Mouse (Mus musculus) heart, embryonic 12.5 days (tissue): ENCODE results near the gene Iqcb1. TPM values are rescaled to one million over a fixed set of nuclear protein-coding genes. Genes with fewer than 3 reads are reported as not detected.

Experiments used
- ATAC-seq: fragments of 200-750 bp; cut with Nextera tagmentation; 2 replicates; pipeline ENCODE4 v1.8.0; 2017; ENCODE audit warnings: moderate TSS enrichment, moderate library complexity; ENCODE audit not compliant: insufficient number of reproducible peaks, low FRiP score
- H3K27ac ChIP-seq: fragments of 300-500 bp; sonication (generic); 2 replicates; pipeline ENCODE4 v1.5.1; 2016; ENCODE audit warnings: mild to moderate bottlenecking, moderate library complexity; ENCODE audit not compliant: poor library complexity, severe bottlenecking
- H3K27me3 ChIP-seq: fragments of 300-500 bp; sonication (generic); replicated peaks from 2 replicates; pipeline ENCODE4 v1.6.1; 2016; ENCODE audit warnings: mild to moderate bottlenecking, moderate library complexity
- H3K36me3 ChIP-seq: fragments of 300-500 bp; sonication (generic); 2 replicates; pipeline ENCODE4 v1.6.1; 2016; ENCODE audit warnings: mild to moderate bottlenecking, moderate library complexity
- H3K4me1 ChIP-seq: fragments of 300-500 bp; sonication (generic); replicated peaks from 2 replicates; pipeline ENCODE4 v1.6.1; 2016; ENCODE audit warnings: mild to moderate bottlenecking
- H3K4me2 ChIP-seq: fragments of 300-500 bp; sonication (generic); 2 replicates; pipeline ENCODE4 v1.6.1; 2016; ENCODE audit warnings: mild to moderate bottlenecking, moderate library complexity
- H3K4me3 ChIP-seq: fragments of 300-500 bp; sonication (generic); 2 replicates; pipeline ENCODE4 v1.5.1; 2016; ENCODE audit warnings: mild to moderate bottlenecking
- H3K9ac ChIP-seq: fragments of 300-500 bp; sonication (generic); 2 replicates; pipeline ENCODE4 v1.6.1; 2016; ENCODE audit warnings: mild to moderate bottlenecking, moderate library complexity
- H3K9me3 ChIP-seq: fragments of 300-500 bp; sonication (generic); replicated peaks from 2 replicates; pipeline ENCODE4 v1.6.1; 2016; ENCODE audit warnings: mild to moderate bottlenecking, moderate library complexity
- WGBS: fragments of 180-500 bp; shearing (Covaris S2); methylation state at CpG from one replicate; pipeline ENCODE4 v1.1.7; 2016; 5-methylcytosine and 5-hydroxymethylcytosine counted together
- microRNA-seq: library from miRNA; unstranded; fragments of <30 nt; microRNA quantifications from one replicate; pipeline ENCODE4, GENCODE M21; 2017
- polyA plus RNA-seq: library from polyadenylated mRNA; unstranded; fragments of >200 nt; fragmentation: Nextera tagmentation; extraction: Ambion mirVana; gene quantifications from 2 replicates; pipeline ENCODE4 v1.2.1, GENCODE M21; 2016

Gene Iqcb1
- polyA plus RNA-seq, 1 experiment from 2014 or later: 34.1 TPM

DNA sequence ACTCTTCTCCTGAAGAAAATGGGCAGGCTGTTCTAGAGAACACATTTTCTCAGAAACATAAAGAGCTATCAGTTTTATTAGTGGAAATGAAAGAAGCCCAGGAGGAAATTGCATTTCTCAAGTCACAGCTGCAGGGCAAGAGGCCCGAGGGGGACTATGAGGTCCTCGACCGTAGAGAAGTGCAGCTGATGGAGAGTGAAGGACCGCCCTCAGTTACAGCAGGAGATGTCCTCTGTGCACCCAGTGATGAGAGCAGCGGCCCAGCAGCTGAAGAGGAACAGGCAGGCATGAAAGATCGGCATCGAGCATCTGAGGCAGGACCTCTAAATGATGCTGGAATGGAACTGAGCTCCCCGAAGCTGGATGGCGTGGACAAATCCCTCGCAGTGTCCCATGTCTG is 83.7 kb downstream of the Iqcb1 start:
- Histone ChIP-seq H3K4me3 (no peak overlapping the region), H3K27ac (no peak overlapping the region), H3K4me1 (peaks cover 5% of the 10 kb centered on the region; the same call in 1 of the 2 replicates), H3K36me3 (peaks cover 72% of the 10 kb centered on the region), H3K27me3 (no peaks in the 10 kb centered on the region), H3K9me3 (no peaks in the 10 kb centered on the region), H3K4me2 (no peak overlapping the region), H3K9ac (no peak overlapping the region)
- no peak for ATAC-seq
- 87% methylated on average over 10 of the region's 10 CpGs for WGBS

DNA sequence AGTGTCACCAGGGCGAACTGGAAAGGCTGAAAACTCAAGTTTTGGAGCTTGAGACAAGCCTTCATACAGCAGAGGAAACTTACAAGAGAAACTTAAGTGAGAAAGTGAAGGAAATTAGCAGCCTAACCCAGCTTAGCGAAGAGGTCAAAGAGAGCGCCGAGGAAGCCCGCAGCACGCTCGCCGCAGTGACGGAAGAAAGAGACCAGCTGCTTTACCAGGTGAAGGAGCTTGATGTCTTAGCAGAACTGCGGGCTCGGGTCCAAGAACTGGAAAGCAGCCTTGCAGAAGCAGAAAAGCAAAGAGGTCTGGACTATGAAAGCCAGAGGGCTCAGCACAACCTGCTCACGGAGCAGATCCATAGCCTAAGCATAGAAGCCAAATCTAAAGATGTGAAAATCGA is 84.1 kb downstream of the Iqcb1 start:
- peaks cover 5% of the 10 kb centered on the region; the same call in 1 of the 2 replicates for H3K4me1 ChIP-seq
- H3K27ac ChIP-seq: no peak overlapping the region
- H3K9ac ChIP-seq: no peak overlapping the region
- no peaks in the 10 kb centered on the region for H3K9me3 ChIP-seq
- H3K36me3 ChIP-seq: peaks cover 75% of the 10 kb centered on the region
- WGBS: 91% methylated on average over 13 of the region's 13 CpGs
- H3K4me3 ChIP-seq: no peak overlapping the region
- no peaks in the 10 kb centered on the region for H3K27me3 ChIP-seq
- no peak for ATAC-seq
- H3K4me2 ChIP-seq: no peak overlapping the region

- H3K4me2 ChIP-seq: no peak overlapping the region
- H3K9me3 ChIP-seq: no peaks in the 10 kb centered on the region
- peaks cover 80% of the 10 kb centered on the region for H3K36me3 ChIP-seq
- ATAC-seq: no peak
- no peaks in the 10 kb centered on the region for H3K27me3 ChIP-seq
- H3K27ac ChIP-seq: no peak overlapping the region
- H3K4me1 ChIP-seq: no peaks in the 10 kb centered on the region
- 74% methylated on average over 5 of the region's 5 CpGs for WGBS
- H3K9ac ChIP-seq: no peak overlapping the region
- no peak overlapping the region for H3K4me3 ChIP-seq
These were observed 86.0 kb downstream of the Iqcb1 start for GRCm38 (mm10) chr16:36914195-36914594.

DNA sequence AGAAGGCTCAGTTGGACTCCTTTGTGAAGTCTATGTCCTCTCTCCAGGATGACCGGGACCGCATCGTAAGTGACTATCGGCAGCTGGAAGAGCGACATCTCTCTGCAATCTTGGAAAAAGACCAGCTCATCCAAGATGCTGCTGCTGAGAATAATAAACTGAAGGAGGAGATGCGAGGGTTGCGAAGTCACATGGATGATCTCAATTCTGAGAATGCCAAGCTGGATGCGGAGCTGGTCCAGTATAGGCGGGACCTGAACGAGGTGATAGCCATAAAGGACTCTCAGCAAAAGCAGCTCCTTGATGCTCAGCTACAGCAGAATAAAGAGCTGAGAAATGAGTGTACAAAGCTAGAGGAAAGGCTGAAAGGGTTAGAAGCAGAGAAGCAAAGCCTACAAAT is 90.3 kb downstream of the Iqcb1 start:
- Histone ChIP-seq H3K9ac (no peak overlapping the region), H3K36me3 (peaks cover 79% of the 10 kb centered on the region), H3K4me3 (no peak overlapping the region), H3K27me3 (no peaks in the 10 kb centered on the region), H3K4me2 (no peak overlapping the region), H3K4me1 (no peaks in the 10 kb centered on the region), H3K9me3 (no peaks in the 10 kb centered on the region), H3K27ac (no peak overlapping the region)
- ATAC-seq: no peak
- 95% methylated on average over 10 of the region's 10 CpGs for WGBS

DNA sequence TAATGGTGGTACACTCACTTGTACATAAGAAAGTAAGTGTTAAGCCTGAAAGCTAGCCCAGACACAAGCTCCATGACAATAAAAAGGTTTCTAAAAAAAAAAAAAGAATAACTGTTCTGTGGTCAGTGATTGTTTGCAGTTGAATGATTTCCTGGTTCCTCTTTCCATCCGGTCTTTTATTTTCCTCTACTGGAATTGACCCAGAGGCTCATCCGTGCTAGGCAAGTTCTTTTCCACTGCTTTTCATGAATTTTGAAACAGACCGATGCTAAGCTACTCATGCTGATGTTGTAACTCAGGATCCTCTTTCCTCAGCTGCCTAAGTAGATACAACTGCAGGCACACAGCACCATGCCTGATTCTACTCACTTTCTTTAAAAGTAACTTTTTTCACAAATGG is 92.2 kb downstream of the Iqcb1 start:
- WGBS: 82% methylated on average over 3 of the region's 3 CpGs

DNA sequence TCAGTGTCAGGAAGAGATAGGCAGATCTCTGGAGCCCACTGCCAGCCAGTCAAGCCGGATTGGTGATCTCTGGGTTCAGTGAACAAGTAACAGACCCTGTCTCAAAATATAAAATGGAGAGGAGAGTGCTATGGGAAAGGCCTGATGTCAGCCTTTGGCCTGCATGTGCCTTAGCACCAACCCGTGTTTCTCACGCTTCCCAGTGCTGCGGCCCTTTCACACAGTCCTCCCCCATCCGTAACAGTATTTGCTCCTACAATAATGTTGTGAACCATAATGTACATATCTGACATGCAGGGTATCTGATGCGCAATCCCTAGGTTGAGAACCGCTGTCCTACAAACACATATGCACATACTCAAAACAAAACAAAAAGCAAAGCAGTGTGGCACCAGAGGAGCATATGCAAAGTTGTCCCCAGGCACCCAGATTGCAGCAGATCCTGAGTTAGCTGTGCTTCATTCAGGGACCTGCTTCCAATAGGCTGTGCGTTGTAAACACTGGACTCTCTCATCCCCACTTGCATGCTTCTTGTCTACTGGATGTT is 93.0 kb downstream of the Iqcb1 start:
- H3K36me3 ChIP-seq: peaks cover 75% of the 10 kb centered on the region
- H3K9me3 ChIP-seq: no peaks in the 10 kb centered on the region
- 90% methylated on average over 8 of the region's 8 CpGs for WGBS
- no peak for ATAC-seq
- H3K9ac ChIP-seq: no peak overlapping the region
- H3K4me2 ChIP-seq: no peak overlapping the region
- no peak overlapping the region for H3K27ac ChIP-seq
- H3K27me3 ChIP-seq: no peaks in the 10 kb centered on the region
- H3K4me3 ChIP-seq: no peak overlapping the region
- no peaks in the 10 kb centered on the region for H3K4me1 ChIP-seq

More for the DNA sequence above, 92.2 kb downstream of the Iqcb1 start:
- no peaks in the 10 kb centered on the region for H3K9me3 ChIP-seq
- no peak overlapping the region for H3K27ac ChIP-seq
- peaks cover 75% of the 10 kb centered on the region for H3K36me3 ChIP-seq
- H3K4me1 ChIP-seq: no peaks in the 10 kb centered on the region
- H3K27me3 ChIP-seq: no peaks in the 10 kb centered on the region
- no peak overlapping the region for H3K4me3 ChIP-seq
- ATAC-seq: no peak
- H3K4me2 ChIP-seq: no peak overlapping the region
- no peak overlapping the region for H3K9ac ChIP-seq

DNA sequence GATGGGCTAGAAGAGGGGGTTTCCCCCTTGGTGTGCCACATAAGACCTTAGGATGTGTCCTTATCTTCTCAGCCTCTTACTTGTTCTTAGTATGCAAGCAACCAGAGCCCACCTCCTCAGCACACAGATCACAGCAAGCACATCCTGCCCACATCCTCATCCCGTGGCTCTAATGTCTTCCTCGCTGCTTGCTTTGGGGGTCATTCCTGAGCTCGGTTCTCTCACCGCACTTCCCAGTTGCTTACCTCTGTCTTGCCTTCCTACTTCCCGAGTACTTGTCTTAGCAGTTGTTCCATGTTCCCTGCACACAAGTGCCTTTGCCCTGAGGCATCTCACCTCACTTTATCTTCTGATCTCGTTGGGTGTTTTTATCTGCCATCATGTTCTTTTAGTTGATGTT is 93.8 kb downstream of the Iqcb1 start:
- H3K4me3 ChIP-seq: no peak overlapping the region
- WGBS: 81% methylated on average over 6 of the region's 6 CpGs
- no peak for ATAC-seq
- no peak overlapping the region for H3K9ac ChIP-seq
- H3K27ac ChIP-seq: no peak overlapping the region
- no peaks in the 10 kb centered on the region for H3K27me3 ChIP-seq
- no peaks in the 10 kb centered on the region for H3K9me3 ChIP-seq
- no peak overlapping the region for H3K4me2 ChIP-seq
- no peaks in the 10 kb centered on the region for H3K4me1 ChIP-seq
- peaks cover 76% of the 10 kb centered on the region for H3K36me3 ChIP-seq

Small RNAs within 50 kb of the gene (microRNA-seq; reads per million reads assigned to microRNA genes)
- gene Gm22617: not detected

Other genes with a start within 250 kb of the Iqcb1 start
- 0.48 and 0.72 TPM in 2 replicates for gene Cd86, start 162.3 kb upstream of the Iqcb1 start, polyA plus RNA-seq
- 0.09 TPM in 1 of 2 replicates, not detected in the other for gene Ildr1, start 134.4 kb upstream of the Iqcb1 start, polyA plus RNA-seq
- gene Slc15a2, start 43.4 kb upstream of the Iqcb1 start, polyA plus RNA-seq: 0.92 and 1.4 TPM in 2 replicates
- 0.45 and 0.80 TPM in 2 replicates for gene Eaf2, start 46.6 kb downstream of the Iqcb1 start, polyA plus RNA-seq
- 59.3 and 64.2 TPM in 2 replicates for gene Golgb1, start 46.8 kb downstream of the Iqcb1 start, polyA plus RNA-seq
- gene Hcls1, start 106.6 kb downstream of the Iqcb1 start, polyA plus RNA-seq: 4.1 and 4.2 TPM in 2 replicates
- gene Fbxo40, start 162.1 kb downstream of the Iqcb1 start, polyA plus RNA-seq: 10.1 and 10.4 TPM in 2 replicates
- 7.2 and 7.3 TPM in 2 replicates for gene Polq, start 183.4 kb downstream of the Iqcb1 start, polyA plus RNA-seq